Comparison of ENCODE assay signal across 31 mouse cellular contexts in genomic region chr4:71356714-71357113, GRCm38 (mm10).
"Had no signal": no experiment of that assay in that cellular context is flagged by ENCODE, and none has a peak within 500 bp of the region (broad histone marks: within the 10 kb centered on the region; RNA-seq: fewer than 3 reads in every experiment).

No protein-coding gene starts in this region.

- ATAC-seq: liver, embryonic 12.5 days; liver, postnatal 0 days; lung, postnatal 0 days; midbrain, embryonic 13.5 days; midbrain, embryonic 15.5 days; midbrain, embryonic 16.5 days had no signal

- H3K4me3 ChIP-seq: limb, embryonic 10.5 days; limb, embryonic 12.5 days; limb, embryonic 13.5 days; limb, embryonic 15.5 days; liver, embryonic 12.5 days; liver, embryonic 13.5 days; liver, embryonic 15.5 days; lung, embryonic 15.5 days; megakaryocyte, embryonic 14.5 days; midbrain, embryonic 10.5 days; midbrain, embryonic 12.5 days; midbrain, embryonic 13.5 days; midbrain, embryonic 15.5 days; myocyte had no signal

- DNase-seq: left cerebral cortex, postnatal 4 days; liver; liver, embryonic 13.5 days; liver, postnatal 0 days; lung, adult 18-20 months; lung, adult 2 months; lung, embryonic 14.5 days; lung, postnatal 10 days; lung, postnatal 14 days; lung, postnatal 36 days; lung, postnatal 4 days; midbrain, embryonic 14.5 days had no signal

- H3K27ac ChIP-seq: limb, embryonic 10.5 days; limb, embryonic 12.5 days; limb, embryonic 13.5 days; limb, embryonic 15.5 days; liver, embryonic 12.5 days; liver, embryonic 13.5 days; liver, embryonic 14.5 days; liver, embryonic 15.5 days; lung, embryonic 15.5 days; macrophage; midbrain, embryonic 10.5 days; midbrain, embryonic 12.5 days; midbrain, embryonic 13.5 days; midbrain, embryonic 15.5 days had no signal

- H3K9ac ChIP-seq: limb, embryonic 12.5 days; limb, embryonic 13.5 days; limb, embryonic 15.5 days; liver, embryonic 12.5 days; liver, embryonic 13.5 days; liver, embryonic 14.5 days; liver, embryonic 15.5 days; liver, postnatal 0 days; lung, embryonic 14.5 days; lung, embryonic 15.5 days; midbrain, embryonic 12.5 days; midbrain, embryonic 13.5 days; midbrain, embryonic 15.5 days had no signal

- H3K4me2 ChIP-seq: limb, embryonic 12.5 days; limb, embryonic 13.5 days; limb, embryonic 15.5 days; liver, embryonic 11.5 days; liver, embryonic 12.5 days; liver, embryonic 13.5 days; liver, embryonic 15.5 days; lung, embryonic 14.5 days; lung, embryonic 15.5 days; midbrain, embryonic 11.5 days; midbrain, embryonic 12.5 days; midbrain, embryonic 13.5 days; midbrain, embryonic 15.5 days had no signal

- H3K27me3 ChIP-seq: limb, embryonic 12.5 days; limb, embryonic 13.5 days; limb, embryonic 15.5 days; liver, embryonic 12.5 days; liver, embryonic 13.5 days; liver, embryonic 15.5 days; lung, embryonic 15.5 days; megakaryocyte, embryonic 14.5 days; midbrain, embryonic 12.5 days; midbrain, embryonic 13.5 days; midbrain, embryonic 15.5 days had no signal

- H3K4me1 ChIP-seq: limb, embryonic 10.5 days; limb, embryonic 12.5 days; limb, embryonic 13.5 days; limb, embryonic 15.5 days; liver, embryonic 12.5 days; liver, embryonic 13.5 days; liver, embryonic 15.5 days; lung, embryonic 15.5 days; megakaryocyte, embryonic 14.5 days; midbrain, embryonic 10.5 days; midbrain, embryonic 12.5 days; midbrain, embryonic 13.5 days; midbrain, embryonic 15.5 days had no signal

- H3K36me3 ChIP-seq: limb, embryonic 10.5 days; limb, embryonic 12.5 days; limb, embryonic 13.5 days; limb, embryonic 15.5 days; liver, embryonic 12.5 days; liver, embryonic 13.5 days; liver, embryonic 15.5 days; lung, embryonic 15.5 days; midbrain, embryonic 10.5 days; midbrain, embryonic 12.5 days; midbrain, embryonic 13.5 days; midbrain, embryonic 15.5 days had no signal

- H3K9me3 ChIP-seq: limb, embryonic 10.5 days; limb, embryonic 12.5 days; limb, embryonic 13.5 days; limb, embryonic 15.5 days; liver, embryonic 12.5 days; liver, embryonic 13.5 days; liver, embryonic 15.5 days; lung, embryonic 15.5 days; midbrain, embryonic 10.5 days; midbrain, embryonic 12.5 days; midbrain, embryonic 13.5 days; midbrain, embryonic 15.5 days had no signal
